In genomic region chr10:83016779-83017178, GRCm38 (mm10) we compare ENCODE assay signal across 21 mouse cellular contexts. TPM values are rescaled to one million over a fixed set of nuclear protein-coding genes. Genes with fewer than 3 reads are reported as not detected.
DNase-seq lines count a peak whose midpoint lies in the region; ATAC-seq and TF ChIP-seq lines count a peak whose summit lies in the region.
"Had no signal": no experiment of that assay in that cellular context is flagged by ENCODE, and none has a peak within 500 bp of the region (broad histone marks: within the 10 kb centered on the region; RNA-seq: fewer than 3 reads in every experiment).

No protein-coding gene starts in this region.

- TF ChIP-seq CTCF in heart, adult 2 months (IDR thresholded peaks at IDR 0.05): no peak

- 56% methylated on average over 13 of the region's 13 CpGs for WGBS in heart, embryonic 12.5 days
- WGBS in heart, adult 2 months: 33% methylated on average over 13 of the region's 13 CpGs
- 20% methylated on average over 13 of the region's 13 CpGs for WGBS in liver, embryonic 16.5 days (ENCODE audit: insufficient replicate concordance)
- WGBS in hindbrain, embryonic 13.5 days: 87% methylated on average over 13 of the region's 13 CpGs

- no peak for TF ChIP-seq POLR2A in heart, adult 2 months (IDR thresholded peaks at IDR 0.05; ENCODE audit: insufficient read depth, low read depth, low read length)

- peaks cover 50% of the 10 kb centered on the region for H3K4me1 ChIP-seq in heart, embryonic 12.5 days (replicated peaks)
- H3K4me1 ChIP-seq in heart, adult 2 months (ENCODE audit: control insufficient read depth, insufficient read depth, low read length): peaks cover 8% of the 10 kb centered on the region
- H3K4me1 ChIP-seq in liver, embryonic 16.5 days (ENCODE audit: control insufficient read depth, low read depth, low read length): peaks cover 87% of the 10 kb centered on the region
- peaks cover 47% of the 10 kb centered on the region for H3K4me1 ChIP-seq in hindbrain, embryonic 13.5 days (replicated peaks)

- no peak for TF ChIP-seq EP300 in heart, adult 2 months (IDR thresholded peaks at IDR 0.05; ENCODE audit: insufficient read depth, low read depth, low read length)

- H3K9me3 ChIP-seq in heart, embryonic 12.5 days (replicated peaks): peaks cover 5% of the 10 kb centered on the region
- no peaks in the 10 kb centered on the region for H3K9me3 ChIP-seq in liver, embryonic 16.5 days (replicated peaks; ENCODE audit: control insufficient read depth, low read length)
- H3K9me3 ChIP-seq in hindbrain, embryonic 13.5 days: no peaks in the 10 kb centered on the region
- H3K9me3 ChIP-seq: embryonic facial prominence, embryonic 12.5 days; neural tube, embryonic 15.5 days had no signal

- H3K27ac ChIP-seq in heart, embryonic 12.5 days (ENCODE audit: poor library complexity, severe bottlenecking): no peak overlapping the region
- no peak overlapping the region for H3K27ac ChIP-seq in heart, adult 2 months
- H3K27ac ChIP-seq in liver, embryonic 16.5 days (ENCODE audit: low read length): peak overlapping the region; percentile 96
- H3K27ac ChIP-seq in hindbrain, embryonic 13.5 days: no peak overlapping the region
- H3K27ac ChIP-seq: embryonic facial prominence, embryonic 12.5 days; neural tube, embryonic 15.5 days had no signal

- peaks cover 4% of the 10 kb centered on the region; the same call in 1 of the 2 replicates for H3K27me3 ChIP-seq in heart, embryonic 12.5 days (replicated peaks)
- H3K27me3 ChIP-seq in heart, adult 2 months (ENCODE audit: control insufficient read depth, insufficient read depth, low read length): no peaks in the 10 kb centered on the region
- H3K27me3 ChIP-seq in liver, embryonic 16.5 days (ENCODE audit: control insufficient read depth, insufficient read depth, low read depth, low read length): no peaks in the 10 kb centered on the region
- no peaks in the 10 kb centered on the region for H3K27me3 ChIP-seq in hindbrain, embryonic 13.5 days
- H3K27me3 ChIP-seq: embryonic facial prominence, embryonic 12.5 days; neural tube, embryonic 15.5 days had no signal

- H3K79me2 ChIP-seq in heart, adult 2 months (replicated peaks; ENCODE audit: control insufficient read depth, insufficient read depth, low read length): no peaks in the 10 kb centered on the region

- no peak for DNase-seq in heart, adult 2 months
- peak; percentile 33 for DNase-seq in adipocyte (ENCODE audit: low spot score)
- DNase-seq in left cerebral cortex, postnatal 14 days (ENCODE audit: low spot score in 2 of 2): no peak
- DNase-seq in right cerebral cortex, postnatal 10 days (ENCODE audit: low spot score in 2 of 2): no peak
- DNase-seq: adrenal gland, postnatal 25 days; cerebellum, adult 8-10 months; forebrain, postnatal 0 days; kidney, adult 8-10 months; kidney, postnatal 14 days; left cerebral cortex, postnatal 4 days; lung, adult 18-20 months; right cerebral cortex, postnatal 14 days; thymus, postnatal 36 days had no signal

- H3K9ac ChIP-seq in heart, embryonic 12.5 days: no peak overlapping the region
- no peak overlapping the region for H3K9ac ChIP-seq in heart, adult 2 months (ENCODE audit: low read depth, low read length)
- H3K9ac ChIP-seq in liver, embryonic 16.5 days (ENCODE audit: low read depth, low read length): peak overlapping the region; percentile 61
- H3K9ac ChIP-seq in hindbrain, embryonic 13.5 days: no peak overlapping the region
- H3K9ac ChIP-seq: embryonic facial prominence, embryonic 12.5 days; forebrain, postnatal 0 days; neural tube, embryonic 15.5 days had no signal

- H3K4me3 ChIP-seq in heart, embryonic 12.5 days: no peak overlapping the region
- no peak overlapping the region for H3K4me3 ChIP-seq in heart, adult 2 months
- no peak overlapping the region for H3K4me3 ChIP-seq in liver, embryonic 16.5 days (ENCODE audit: low read depth, low read length)
- no peak overlapping the region for H3K4me3 ChIP-seq in hindbrain, embryonic 13.5 days
- H3K4me3 ChIP-seq: embryonic facial prominence, embryonic 12.5 days; neural tube, embryonic 15.5 days had no signal

- no peak for ATAC-seq in heart, embryonic 12.5 days (ENCODE audit: insufficient number of reproducible peaks, low FRiP score)
- ATAC-seq in erythroid progenitor cell, adult 5-6 weeks (replicated peaks; ENCODE audit: low FRiP score, poor library complexity, severe bottlenecking): peak; percentile 22; the same call in 1 of the 2 replicates
- ATAC-seq in liver, embryonic 16.5 days (ENCODE audit: low read depth): no peak
- no peak for ATAC-seq in hindbrain, embryonic 13.5 days (ENCODE audit: low FRiP score)
- ATAC-seq: forebrain, postnatal 0 days; inflammation-experienced regulatory T-cells, adult 6 months; midbrain, embryonic 16.5 days had no signal

- H3K4me2 ChIP-seq in heart, embryonic 12.5 days: peak overlapping the region; percentile 4; the same call in 1 of the 2 replicates
- peak overlapping the region; percentile 63 for H3K4me2 ChIP-seq in liver, embryonic 16.5 days (ENCODE audit: low read depth, low read length)
- H3K4me2 ChIP-seq in hindbrain, embryonic 13.5 days: no peak overlapping the region
- H3K4me2 ChIP-seq: embryonic facial prominence, embryonic 12.5 days; neural tube, embryonic 15.5 days had no signal

- intact Hi-C loops in heart, adult 2 months (cut with DNase I): no loop called here
- intact Hi-C loops in left cerebral cortex, postnatal 14 days (cut with DNase I): no loop called here

- no peaks in the 10 kb centered on the region for H3K36me3 ChIP-seq in heart, embryonic 12.5 days
- H3K36me3 ChIP-seq in heart, adult 2 months (ENCODE audit: control insufficient read depth, insufficient read depth, low read length): no peaks in the 10 kb centered on the region
- no peaks in the 10 kb centered on the region for H3K36me3 ChIP-seq in liver, embryonic 16.5 days (ENCODE audit: control insufficient read depth, insufficient read depth)
- no peaks in the 10 kb centered on the region for H3K36me3 ChIP-seq in hindbrain, embryonic 13.5 days
- H3K36me3 ChIP-seq: embryonic facial prominence, embryonic 12.5 days; neural tube, embryonic 15.5 days had no signal

RNA-seq across cellular contexts. Expression of gene Chst11, which starts 31.5 kb away (rescaled TPM):
- 3.5 and 4.1 TPM in 2 replicates for polyA plus RNA-seq in heart, embryonic 12.5 days (2016; fragmentation: Nextera tagmentation; extraction: Ambion mirVana)
- total RNA-seq in heart, adult 2 months (2021): 1 to 10 TPM; 3.1 to 3.2 TPM
- 4.5 and 6.8 TPM in 2 replicates for polyA plus RNA-seq in heart, adult 2 months (2012; rRNA removed)
- total RNA-seq in erythroid progenitor cell, adult 5-6 weeks (2015; ENCODE audit: low replicate concordance): 14.1 and 15.9 TPM in 2 replicates
- total RNA-seq in erythroid progenitor cell, adult 5-6 weeks (2017; ENCODE audit: low replicate concordance): 13.6 and 17.2 TPM in 2 replicates
- 0.93 and 1.0 TPM in 2 replicates for polyA plus RNA-seq in liver, embryonic 16.5 days (2015; fragmentation: Nextera tagmentation; extraction: Ambion mirVana)
- polyA plus RNA-seq in hindbrain, embryonic 13.5 days (2015; fragmentation: Nextera tagmentation; extraction: Ambion mirVana): 2.7 and 3.2 TPM in 2 replicates
- 10 to 100 TPM; 29.8 to 33.1 TPM for total RNA-seq in left cerebral cortex, postnatal 14 days (2021)
